ENCODE assay signal across 9 mouse cellular contexts in the genomic region with DNA sequence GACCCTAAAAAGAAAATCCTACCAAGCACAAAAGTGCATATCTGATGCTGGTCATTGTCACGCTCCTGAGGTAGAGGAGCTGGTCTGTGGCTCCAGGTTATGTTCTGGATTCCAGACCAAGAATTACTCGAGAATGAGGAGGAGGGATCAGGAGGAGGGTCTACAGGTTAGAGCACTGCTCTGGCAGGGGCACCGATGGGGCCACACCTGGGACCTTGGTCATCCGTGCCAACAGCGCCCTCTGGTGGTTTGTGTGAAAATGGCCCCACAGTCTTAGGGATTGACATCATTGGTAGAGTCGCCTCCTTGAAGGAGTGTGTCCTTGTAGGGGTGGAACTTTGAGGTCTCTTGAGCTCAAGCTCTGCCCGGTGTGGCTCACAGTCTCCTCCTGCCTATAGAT. TPM values are rescaled to one million over a fixed set of nuclear protein-coding genes. Genes with fewer than 3 reads are reported as not detected.
DNase-seq lines count a peak whose midpoint lies in the region; ATAC-seq and TF ChIP-seq lines count a peak whose summit lies in the region.
"Had no signal": no experiment of that assay in that cellular context is flagged by ENCODE, and none has a peak within 500 bp of the region (broad histone marks: within the 10 kb centered on the region; RNA-seq: fewer than 3 reads in every experiment).

No protein-coding gene starts in this region.

- ATAC-seq in forebrain, embryonic 14.5 days, result 0 out of 2 replicates have a peak, but pooled peaks have one; percentile 23
- ATAC-seq in lung, embryonic 16.5 days (ENCODE audit: low read depth), result peak; percentile 49

- H3K27ac ChIP-seq in forebrain, embryonic 14.5 days (ENCODE audit: low read depth, low read length), result no peak overlapping the region
- H3K27ac ChIP-seq in kidney, adult 2 months (ENCODE audit: insufficient read depth, low read depth, low read length), result no peak overlapping the region
- H3K27ac ChIP-seq in lung, embryonic 16.5 days (ENCODE audit: low read length), result no peak overlapping the region
- H3K27ac ChIP-seq in small intestine, adult 2 months (ENCODE audit: insufficient read depth, low read depth, low read length), result no peak overlapping the region
- H3K27ac ChIP-seq: neural tube, embryonic 12.5 days had no signal

- H3K9me3 ChIP-seq in forebrain, embryonic 14.5 days (replicated peaks; ENCODE audit: control insufficient read depth, low read length), result no peaks in the 10 kb centered on the region
- H3K9me3 ChIP-seq in lung, embryonic 16.5 days (ENCODE audit: control insufficient read depth, low read length), result no peaks in the 10 kb centered on the region
- H3K9me3 ChIP-seq: neural tube, embryonic 12.5 days had no signal

- TF ChIP-seq POLR2A in kidney, adult 2 months (IDR thresholded peaks at IDR 0.05; ENCODE audit: low read depth, low read length), result no peak
- no peak for TF ChIP-seq POLR2A in small intestine, adult 2 months (IDR thresholded peaks at IDR 0.05; ENCODE audit: low read depth, low read length)

- H3K27me3 ChIP-seq in forebrain, embryonic 14.5 days (replicated peaks; ENCODE audit: control insufficient read depth, insufficient read depth, low read length), result no peaks in the 10 kb centered on the region
- H3K27me3 ChIP-seq in kidney, adult 2 months (replicated peaks; ENCODE audit: control insufficient read depth, insufficient read depth, low read length), result no peaks in the 10 kb centered on the region
- H3K27me3 ChIP-seq in lung, embryonic 16.5 days (ENCODE audit: control insufficient read depth, insufficient read depth, low read depth, low read length), result no peaks in the 10 kb centered on the region
- no peaks in the 10 kb centered on the region for H3K27me3 ChIP-seq in small intestine, adult 2 months (ENCODE audit: control insufficient read depth, insufficient read depth, low read length)
- H3K27me3 ChIP-seq: neural tube, embryonic 12.5 days had no signal

- no peak overlapping the region for H3K4me2 ChIP-seq in forebrain, embryonic 14.5 days (ENCODE audit: low read length)
- H3K4me2 ChIP-seq in lung, embryonic 16.5 days (ENCODE audit: low read depth, low read length), result no peak overlapping the region
- H3K4me2 ChIP-seq: neural tube, embryonic 12.5 days had no signal

- peak; percentile 36 to 55 for DNase-seq in urinary bladder, adult 18-20 months (ENCODE audit: low spot score in 2 of 2)
- DNase-seq in urinary bladder, adult 2 months (ENCODE audit: low spot score), result no peak
- DNase-seq in c-Kit-positive CD71-positive TER-119-negative erythroid progenitor cells, embryonic 14.5 days (ENCODE audit: low read depth), result peak; percentile 70
- peak; percentile 49 for DNase-seq in forebrain, embryonic 14.5 days (ENCODE audit: low spot score)
- peak; percentile 75 for DNase-seq in kidney, adult 2 months
- DNase-seq in right cerebral cortex, postnatal 25 days, result no peak

- H3K4me1 ChIP-seq in forebrain, embryonic 14.5 days (ENCODE audit: control insufficient read depth, insufficient read depth, low read length), result no peaks in the 10 kb centered on the region
- 0 out of 2 replicates have a peak, but pooled peaks cover 3% of the 10 kb centered on the region for H3K4me1 ChIP-seq in kidney, adult 2 months (ENCODE audit: control insufficient read depth, insufficient read depth, low read length)
- no peaks in the 10 kb centered on the region for H3K4me1 ChIP-seq in lung, embryonic 16.5 days (replicated peaks; ENCODE audit: control insufficient read depth, insufficient read depth, low read length)
- peaks cover 9% of the 10 kb centered on the region for H3K4me1 ChIP-seq in small intestine, adult 2 months (ENCODE audit: control insufficient read depth, insufficient read depth, insufficient read length, low read length)
- H3K4me1 ChIP-seq: neural tube, embryonic 12.5 days had no signal

- peak; percentile 84 for TF ChIP-seq CTCF in kidney, adult 2 months (conservative IDR thresholded peaks at IDR 0.05; ENCODE audit: insufficient read depth, insufficient read length, low read depth, low read length)
- TF ChIP-seq CTCF in small intestine, adult 2 months (IDR thresholded peaks at IDR 0.05; ENCODE audit: extremely low read depth, insufficient read length, insufficient replicate concordance, low read depth, low read length), result peak; percentile 89

- peaks cover 70% of the 10 kb centered on the region for H3K36me3 ChIP-seq in forebrain, embryonic 14.5 days (ENCODE audit: control insufficient read depth, insufficient read depth, low read length)
- H3K36me3 ChIP-seq in kidney, adult 2 months (ENCODE audit: control insufficient read depth, insufficient read depth, low read length), result no peaks in the 10 kb centered on the region
- H3K36me3 ChIP-seq in lung, embryonic 16.5 days (ENCODE audit: control insufficient read depth, insufficient read depth, low read length), result no peaks in the 10 kb centered on the region
- no peaks in the 10 kb centered on the region for H3K36me3 ChIP-seq in small intestine, adult 2 months (ENCODE audit: control insufficient read depth, insufficient read depth, low read length)

- no peak overlapping the region for H3K4me3 ChIP-seq in forebrain, embryonic 14.5 days (ENCODE audit: low read depth, low read length)
- H3K4me3 ChIP-seq in kidney, adult 2 months (ENCODE audit: insufficient read depth, low read depth, low read length), result no peak overlapping the region
- no peak overlapping the region for H3K4me3 ChIP-seq in lung, embryonic 16.5 days (ENCODE audit: low read length)
- no peak overlapping the region for H3K4me3 ChIP-seq in small intestine, adult 2 months (ENCODE audit: low read depth, low read length)
- H3K4me3 ChIP-seq: neural tube, embryonic 12.5 days had no signal

- H3K9ac ChIP-seq in forebrain, embryonic 14.5 days (ENCODE audit: low read length), result no peak overlapping the region
- no peak overlapping the region for H3K9ac ChIP-seq in lung, embryonic 16.5 days (ENCODE audit: low read length)
- H3K9ac ChIP-seq: neural tube, embryonic 12.5 days had no signal

- WGBS in forebrain, embryonic 14.5 days, result 41% methylated on average over 7 of the region's 7 CpGs
- WGBS in kidney, adult 2 months, result 23% methylated on average over 7 of the region's 7 CpGs
- WGBS in lung, embryonic 16.5 days, result 24% methylated on average over 7 of the region's 7 CpGs
- WGBS in small intestine, adult 2 months, result 17% methylated on average over 7 of the region's 7 CpGs

RNA-seq across cellular contexts. Expression of gene Atcay, which starts 12.7 kb away (rescaled TPM):
- 0.10 and 0.13 TPM in 2 replicates for polyA plus RNA-seq in urinary bladder, adult 2 months (2012; rRNA removed)
- 56.6 and 78.4 TPM in 2 replicates for polyA plus RNA-seq in forebrain, embryonic 14.5 days (2014; fragmentation: Nextera tagmentation; extraction: Ambion mirVana)
- 0.05 and 0.39 TPM in 2 replicates for polyA plus RNA-seq in kidney, adult 2 months (2012; rRNA removed)
- 0.36 and 0.39 TPM in 2 replicates for polyA plus RNA-seq in lung, embryonic 16.5 days (2015; fragmentation: Nextera tagmentation; extraction: Ambion mirVana)
- 0.53 and 0.60 TPM in 2 replicates for polyA plus RNA-seq in small intestine, adult 2 months (2012; rRNA removed)

RNA-seq across cellular contexts. Expression of gene Zfr2, which starts 15.0 kb away (rescaled TPM):
- 29.3 and 34.4 TPM in 2 replicates for polyA plus RNA-seq in urinary bladder, adult 2 months (2012; rRNA removed)
- 7.5 and 13.4 TPM in 2 replicates for polyA plus RNA-seq in forebrain, embryonic 14.5 days (2014; fragmentation: Nextera tagmentation; extraction: Ambion mirVana)
- polyA plus RNA-seq in kidney, adult 2 months (2012; rRNA removed), result 4.6 and 6.0 TPM in 2 replicates
- polyA plus RNA-seq in lung, embryonic 16.5 days (2015; fragmentation: Nextera tagmentation; extraction: Ambion mirVana), result 5.0 and 6.0 TPM in 2 replicates
- polyA plus RNA-seq in small intestine, adult 2 months (2012; rRNA removed), result 4.9 and 14.2 TPM in 2 replicates

RNA-seq across cellular contexts. Expression of gene Nmrk2, which starts 16.1 kb away (rescaled TPM):
- polyA plus RNA-seq in urinary bladder, adult 2 months (2012; rRNA removed), result not detected in 2 replicates
- not detected in 2 replicates for polyA plus RNA-seq in forebrain, embryonic 14.5 days (2014; fragmentation: Nextera tagmentation; extraction: Ambion mirVana)
- polyA plus RNA-seq in kidney, adult 2 months (2012; rRNA removed), result 0.97 TPM in 1 of 2 replicates, not detected in the other
- 0.11 and 0.31 TPM in 2 replicates for polyA plus RNA-seq in lung, embryonic 16.5 days (2015; fragmentation: Nextera tagmentation; extraction: Ambion mirVana)
- not detected in 2 replicates for polyA plus RNA-seq in small intestine, adult 2 months (2012; rRNA removed)
- polyA plus RNA-seq: neural tube, embryonic 12.5 days had no signal

RNA-seq across cellular contexts. Expression of gene 4930442H23Rik, which starts 34.3 kb away (rescaled TPM):
- not detected in 2 replicates for polyA plus RNA-seq in urinary bladder, adult 2 months (2012; rRNA removed)
- polyA plus RNA-seq in forebrain, embryonic 14.5 days (2014; fragmentation: Nextera tagmentation; extraction: Ambion mirVana), result not detected in 2 replicates
- polyA plus RNA-seq in kidney, adult 2 months (2012; rRNA removed), result not detected in 2 replicates
- polyA plus RNA-seq in lung, embryonic 16.5 days (2015; fragmentation: Nextera tagmentation; extraction: Ambion mirVana), result not detected in 2 replicates
- polyA plus RNA-seq in small intestine, adult 2 months (2012; rRNA removed), result not detected in 2 replicates
- polyA plus RNA-seq: neural tube, embryonic 12.5 days had no signal

RNA-seq across cellular contexts. Expression of gene Matk, which starts 34.8 kb away (rescaled TPM):
- polyA plus RNA-seq in urinary bladder, adult 2 months (2012; rRNA removed), result 2.2 and 2.6 TPM in 2 replicates
- 12.3 and 17.4 TPM in 2 replicates for polyA plus RNA-seq in forebrain, embryonic 14.5 days (2014; fragmentation: Nextera tagmentation; extraction: Ambion mirVana)
- polyA plus RNA-seq in kidney, adult 2 months (2012; rRNA removed), result 0.57 and 1.5 TPM in 2 replicates
- 2.9 and 3.5 TPM in 2 replicates for polyA plus RNA-seq in lung, embryonic 16.5 days (2015; fragmentation: Nextera tagmentation; extraction: Ambion mirVana)
- polyA plus RNA-seq in small intestine, adult 2 months (2012; rRNA removed), result 6.8 and 13.0 TPM in 2 replicates

Comparison
In these comparisons a context has a peak if more than half of its experiments do, and no peak if none do; other contexts are left out.
1. DNase-seq: peak in urinary bladder, adult 18-20 months (2 of 2), c-Kit-positive CD71-positive TER-119-negative erythroid progenitor cells, embryonic 14.5 days (single experiment), forebrain, embryonic 14.5 days (single experiment) and kidney, adult 2 months (single experiment); none in urinary bladder, adult 2 months (single experiment) and right cerebral cortex, postnatal 25 days (single experiment).
2. RNA of gene Atcay, which starts 12.7 kb away (polyA plus RNA-seq): 56.6 to 78.4 TPM in forebrain, embryonic 14.5 days; 0.53 to 0.60 TPM in small intestine, adult 2 months, 0.05 to 0.39 TPM in kidney, adult 2 months, 0.36 to 0.39 TPM in lung, embryonic 16.5 days and 0.10 to 0.13 TPM in urinary bladder, adult 2 months; every median in the first group is over 10 times any median in the second.